Mouse (Mus musculus): ENCODE measurements around the gene Mpp2. TPM values are rescaled to one million over a fixed set of nuclear protein-coding genes. Genes with fewer than 3 reads are reported as not detected.

Gene Mpp2
- 7.0 and 10.7 TPM in 2 replicates for polyA plus RNA-seq (2015; fragmentation: Nextera tagmentation; extraction: Ambion mirVana)

GRCm38 (mm10) chr11:102087931-102088898, at the start of gene Mpp2:
Gene Mpp2 (minus strand): TSS chr11:102088515.
- H3K9me3 ChIP-seq (replicated peaks): no peaks in the 10 kb centered on the region
- ATAC-seq (ENCODE audit: insufficient number of reproducible peaks, low FRiP score, low TSS enrichment, low read depth): peak; percentile 58

DNA sequence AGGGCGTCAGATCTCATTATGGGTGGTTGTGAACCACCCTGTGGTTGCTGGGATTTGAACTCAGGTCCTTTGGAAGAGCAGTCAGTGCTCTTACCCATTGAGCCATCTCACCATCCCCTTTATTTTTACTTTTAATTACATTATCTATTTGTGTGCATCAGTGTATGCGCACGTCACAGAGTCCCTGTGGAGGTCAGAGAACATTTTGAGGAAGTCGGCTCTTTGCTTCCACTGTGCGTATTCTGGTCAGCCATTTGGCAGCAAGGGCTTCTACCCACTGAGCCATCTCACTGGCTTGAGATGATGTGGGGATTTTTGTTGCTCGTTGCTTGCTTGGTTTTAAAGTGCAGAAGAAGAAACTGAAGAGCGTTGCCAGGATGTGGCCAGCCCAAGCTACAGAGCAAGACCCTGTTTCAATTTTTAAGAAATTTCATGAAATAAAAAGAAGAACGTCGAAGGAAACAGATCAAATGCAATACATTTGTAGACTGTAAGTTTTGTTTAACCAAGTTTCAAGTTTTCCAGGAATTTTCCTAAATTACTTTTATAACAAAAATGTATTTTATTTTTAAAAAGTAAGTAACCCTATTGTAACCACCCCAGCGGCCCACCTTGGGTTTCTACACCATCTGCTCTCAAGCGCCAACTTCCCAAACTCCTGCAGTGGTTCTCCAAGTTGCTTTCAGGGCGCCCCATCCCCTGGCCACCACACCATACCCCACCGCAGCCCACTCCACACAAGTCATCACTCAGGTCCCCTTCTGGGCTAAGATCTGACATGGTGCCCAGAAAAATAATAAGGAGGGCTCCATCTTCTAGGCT, 49.5 kb upstream of the Mpp2 start:
- Histone ChIP-seq H3K4me1 (peaks cover 9% of the 10 kb centered on the region), H3K27ac (replicated peaks) (no peak overlapping the region), H3K36me3 (no peaks in the 10 kb centered on the region), H3K4me2 (replicated peaks) (peak overlapping the region; percentile 63), H3K9ac (no peak overlapping the region), H3K27me3 (peaks cover 6% of the 10 kb centered on the region), H3K9me3 (replicated peaks) (no peaks in the 10 kb centered on the region), H3K4me3 (replicated peaks) (peak overlapping the region; percentile 36)
- ATAC-seq (ENCODE audit: insufficient number of reproducible peaks, low FRiP score, low TSS enrichment, low read depth): no peak
- WGBS: 43% methylated on average over 13 of the region's 13 CpGs

More at GRCm38 (mm10) chr11:102087931-102088898, at the start of gene Mpp2:
- H3K36me3 ChIP-seq: no peaks in the 10 kb centered on the region
- peak within 1 kb of the TSS; percentile 55 for H3K9ac ChIP-seq
- H3K4me1 ChIP-seq: peaks cover 33% of the 10 kb centered on the region
- peak within 1 kb of the TSS; percentile 92 for H3K4me2 ChIP-seq (replicated peaks)
- under 1% methylated on average over 49 of the region's 49 CpGs for WGBS
- H3K27me3 ChIP-seq: no peaks in the 10 kb centered on the region; the same call in 1 of the 2 replicates
- H3K27ac ChIP-seq (replicated peaks): peak within 1 kb of the TSS; percentile 89
- H3K4me3 ChIP-seq (replicated peaks): peak within 1 kb of the TSS; percentile 66

DNA sequence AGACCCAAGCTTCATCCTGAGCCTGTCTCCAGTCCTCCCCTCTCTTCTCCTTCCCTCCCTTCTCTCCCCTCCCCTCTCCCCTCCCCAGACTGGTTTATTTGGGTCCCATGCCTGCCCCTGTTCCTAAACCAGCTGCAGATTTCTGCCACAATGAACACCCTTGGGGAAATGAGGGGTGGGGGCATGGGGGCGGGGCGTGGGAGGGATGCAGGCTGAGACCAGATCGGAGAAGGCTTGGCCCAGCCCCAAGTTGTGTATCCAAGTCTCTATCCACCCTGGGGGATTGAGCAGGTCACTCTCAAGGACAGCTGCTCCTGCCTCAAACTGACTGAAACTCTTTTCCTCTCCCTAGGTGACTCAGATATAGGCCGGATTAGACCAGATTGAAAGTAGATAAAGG, 46.2 kb upstream of the Mpp2 start:
- Histone ChIP-seq H3K4me1 (peaks cover 9% of the 10 kb centered on the region), H3K4me3 (replicated peaks) (no peak overlapping the region), H3K9ac (no peak overlapping the region), H3K36me3 (no peaks in the 10 kb centered on the region), H3K27ac (replicated peaks) (no peak overlapping the region), H3K4me2 (replicated peaks) (no peak overlapping the region), H3K9me3 (replicated peaks) (no peaks in the 10 kb centered on the region), H3K27me3 (no peaks in the 10 kb centered on the region)
- ATAC-seq (ENCODE audit: insufficient number of reproducible peaks, low FRiP score, low TSS enrichment, low read depth): no peak
- 16% methylated on average over 4 of the region's 4 CpGs for WGBS

- ATAC-seq (ENCODE audit: insufficient number of reproducible peaks, low FRiP score, low TSS enrichment, low read depth): no peak
- Histone ChIP-seq H3K9ac (no peak overlapping the region), H3K4me2 (replicated peaks) (no peak overlapping the region), H3K36me3 (no peaks in the 10 kb centered on the region), H3K27me3 (peaks cover 6% of the 10 kb centered on the region; the same call in 1 of the 2 replicates), H3K4me1 (no peaks in the 10 kb centered on the region), H3K9me3 (replicated peaks) (no peaks in the 10 kb centered on the region), H3K4me3 (replicated peaks) (no peak overlapping the region), H3K27ac (replicated peaks) (no peak overlapping the region)
- 74% methylated on average over 6 of the region's 6 CpGs for WGBS
These were observed 29.1 kb upstream of the Mpp2 start for GRCm38 (mm10) chr11:102117386-102117785.

- 72% methylated on average over 8 of the region's 8 CpGs for WGBS
- Histone ChIP-seq H3K4me1 (no peaks in the 10 kb centered on the region), H3K9ac (no peak overlapping the region), H3K4me2 (replicated peaks) (no peak overlapping the region), H3K4me3 (replicated peaks) (no peak overlapping the region), H3K9me3 (replicated peaks) (no peaks in the 10 kb centered on the region), H3K27ac (replicated peaks) (no peak overlapping the region), H3K27me3 (peaks cover 6% of the 10 kb centered on the region; the same call in 1 of the 2 replicates), H3K36me3 (no peaks in the 10 kb centered on the region)
- ATAC-seq (ENCODE audit: insufficient number of reproducible peaks, low FRiP score, low TSS enrichment, low read depth): no peak
These were observed 27.9 kb upstream of the Mpp2 start for GRCm38 (mm10) chr11:102116241-102116640.

DNA sequence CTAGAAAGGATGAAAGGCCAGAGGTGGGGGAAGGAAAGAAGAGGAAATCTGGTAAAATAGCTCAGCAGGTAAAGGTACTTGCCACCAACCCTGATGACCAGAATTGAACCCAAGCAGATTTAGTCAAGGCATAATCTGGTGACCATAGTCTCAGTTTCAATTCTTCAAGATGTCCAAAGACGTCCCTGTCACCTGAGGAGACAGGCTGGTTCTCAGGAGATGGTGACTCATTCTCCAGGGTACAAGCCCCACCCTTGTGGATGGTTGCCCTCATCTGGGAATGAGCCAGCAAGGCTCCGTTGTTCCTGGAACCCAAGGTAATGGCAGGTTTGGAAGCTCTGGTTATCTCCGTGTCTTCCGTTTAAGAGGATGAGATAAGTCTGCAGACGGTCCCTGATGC, 23.3 kb upstream of the Mpp2 start:
- H3K4me3 ChIP-seq (replicated peaks): no peak overlapping the region
- no peak overlapping the region for H3K9ac ChIP-seq
- H3K4me1 ChIP-seq: peaks cover 6% of the 10 kb centered on the region
- no peaks in the 10 kb centered on the region for H3K36me3 ChIP-seq
- no peak overlapping the region for H3K27ac ChIP-seq (replicated peaks)
- H3K4me2 ChIP-seq (replicated peaks): no peak overlapping the region
- 73% methylated on average over 5 of the region's 5 CpGs for WGBS
- no peak for ATAC-seq (ENCODE audit: insufficient number of reproducible peaks, low FRiP score, low TSS enrichment, low read depth)
- H3K27me3 ChIP-seq: peaks cover 34% of the 10 kb centered on the region
- H3K9me3 ChIP-seq (replicated peaks): no peaks in the 10 kb centered on the region

GRCm38 (mm10) chr11:102107732-102108131, 19.4 kb upstream of the Mpp2 start, which contains the start of gene Pyy:
Gene Pyy (minus strand): TSS chr11:102107832.
- no peak within 1 kb of the TSS for H3K9ac ChIP-seq
- H3K4me2 ChIP-seq (replicated peaks): peak within 1 kb of the TSS; percentile 24
- H3K4me3 ChIP-seq (replicated peaks): peak within 1 kb of the TSS; percentile 9; the same call in 1 of the 2 replicates
- H3K27me3 ChIP-seq: peaks cover 59% of the 10 kb centered on the region
- peaks cover 6% of the 10 kb centered on the region for H3K4me1 ChIP-seq
- WGBS: 4% methylated on average over 9 of the region's 9 CpGs
- no peak for ATAC-seq (ENCODE audit: insufficient number of reproducible peaks, low FRiP score, low TSS enrichment, low read depth)
- H3K27ac ChIP-seq (replicated peaks): no peak within 1 kb of the TSS
- no peaks in the 10 kb centered on the region for H3K9me3 ChIP-seq (replicated peaks)
- no peaks in the 10 kb centered on the region for H3K36me3 ChIP-seq

- Histone ChIP-seq H3K36me3 (no peaks in the 10 kb centered on the region), H3K4me3 (replicated peaks) (peak overlapping the region; percentile 9; the same call in 1 of the 2 replicates), H3K4me2 (replicated peaks) (peak overlapping the region; percentile 24), H3K27ac (replicated peaks) (no peak overlapping the region), H3K4me1 (peaks cover 12% of the 10 kb centered on the region), H3K27me3 (peaks cover 64% of the 10 kb centered on the region), H3K9me3 (replicated peaks) (no peaks in the 10 kb centered on the region), H3K9ac (no peak overlapping the region)
- no peak for ATAC-seq (ENCODE audit: insufficient number of reproducible peaks, low FRiP score, low TSS enrichment, low read depth)
- WGBS: 1% methylated on average over 21 of the region's 21 CpGs
These were observed 18.6 kb upstream of the Mpp2 start for GRCm38 (mm10) chr11:102106911-102107310.

GRCm38 (mm10) chr11:102102485-102103258, 14.4 kb upstream of the Mpp2 start:
- Histone ChIP-seq H3K4me1 (peaks cover 13% of the 10 kb centered on the region), H3K27ac (replicated peaks) (no peak overlapping the region), H3K4me3 (replicated peaks) (no peak overlapping the region), H3K4me2 (replicated peaks) (no peak overlapping the region), H3K9me3 (replicated peaks) (no peaks in the 10 kb centered on the region), H3K36me3 (no peaks in the 10 kb centered on the region), H3K27me3 (peaks cover 65% of the 10 kb centered on the region), H3K9ac (no peak overlapping the region)
- 18% methylated on average over 17 of the region's 17 CpGs for WGBS
- ATAC-seq (ENCODE audit: insufficient number of reproducible peaks, low FRiP score, low TSS enrichment, low read depth): no peak

- H3K27me3 ChIP-seq: peaks cover 50% of the 10 kb centered on the region
- H3K4me2 ChIP-seq (replicated peaks): no peak within 1 kb of the TSS
- H3K4me1 ChIP-seq: peaks cover 20% of the 10 kb centered on the region
- no peaks in the 10 kb centered on the region for H3K9me3 ChIP-seq (replicated peaks)
- H3K27ac ChIP-seq (replicated peaks): no peak within 1 kb of the TSS
- WGBS: 71% methylated on average over 4 of the region's 4 CpGs
- no peak for ATAC-seq (ENCODE audit: insufficient number of reproducible peaks, low FRiP score, low TSS enrichment, low read depth)
- H3K36me3 ChIP-seq: no peaks in the 10 kb centered on the region
- H3K9ac ChIP-seq: no peak within 1 kb of the TSS
- H3K4me3 ChIP-seq (replicated peaks): no peak within 1 kb of the TSS
These were observed 12.9 kb upstream of the Mpp2 start, which contains the start of gene Ppy for GRCm38 (mm10) chr11:102101219-102101618. Gene Ppy (minus strand): TSS chr11:102101319.

Measured in embryonic facial prominence, embryonic 15.5 days (tissue).